Mouse (Mus musculus) G1E (cell line): ENCODE measurements around the gene Tet3.

Source experiments
- CTCF ChIP-seq: IDR thresholded peaks from 2 replicates; pipeline ENCODE4 v1.5.1; 2012; ENCODE audit warnings: low read depth, low read length, inconsistent platforms, mixed read lengths
- POLR2AphosphoS5 ChIP-seq: IDR thresholded peaks from 2 replicates; pipeline ENCODE4 v1.6.1; 2012; ENCODE audit warnings: low read depth, low read length, inconsistent platforms; ENCODE audit not compliant: insufficient replicate concordance
- TAL1 ChIP-seq: conservative IDR thresholded peaks from 2 replicates; pipeline ENCODE4 v1.6.1; 2012; ENCODE audit warnings: low read depth, low read length, inconsistent platforms, mixed read lengths

- TF ChIP-seq CTCF (no peak), POLR2AphosphoS5 (no peak), TAL1 (no peak)
These were observed 48.3 kb upstream of the Tet3 start for GRCm38 (mm10) chr6:83507168-83507546.
